Mouse (Mus musculus) midbrain, embryonic 13.5 days (tissue): ENCODE measurements at regions not wholly inside any gene's neighbourhood (a gene's known extent, or its start where the extent isn't known, plus 50 kb on each side); places are given as distances from the start of the nearest gene placed in this dataset.
A peak's percentile ranks its signal among the peaks of the same experiment; 100 is the strongest.

Experiments used
- ATAC-seq: fragments of 200-750 bp; cut with Nextera tagmentation; 2 replicates; pipeline ENCODE4 v1.8.0; 2017; ENCODE audit warnings: mild to moderate bottlenecking, moderate TSS enrichment, moderate library complexity
- H3K27ac ChIP-seq: fragments of 300-500 bp; sonication (generic); 2 replicates; pipeline ENCODE4 v1.5.1; 2015; ENCODE audit warnings: inconsistent platforms, mild to moderate bottlenecking, moderate library complexity
- H3K27me3 ChIP-seq: fragments of 300-500 bp; sonication (generic); 2 replicates; pipeline ENCODE4 v1.6.1; 2015; ENCODE audit warnings: mild to moderate bottlenecking, inconsistent platforms
- H3K36me3 ChIP-seq: fragments of 300-500 bp; sonication (generic); 2 replicates; pipeline ENCODE4 v1.6.1; 2015; ENCODE audit warnings: mild to moderate bottlenecking, inconsistent platforms
- H3K4me1 ChIP-seq: fragments of 300-500 bp; sonication (generic); replicated peaks from 2 replicates; pipeline ENCODE4 v1.6.1; 2015; ENCODE audit warnings: inconsistent platforms
- H3K4me2 ChIP-seq: fragments of 300-500 bp; sonication (generic); replicated peaks from 2 replicates; pipeline ENCODE4 v1.6.1; 2015; ENCODE audit warnings: moderate library complexity, mild to moderate bottlenecking, inconsistent platforms
- H3K4me3 ChIP-seq: fragments of 300-500 bp; sonication (generic); replicated peaks from 2 replicates; pipeline ENCODE4 v1.5.1; 2015; ENCODE audit warnings: mild to moderate bottlenecking, inconsistent platforms
- H3K9ac ChIP-seq: fragments of 300-500 bp; sonication (generic); replicated peaks from 2 replicates; pipeline ENCODE4 v1.6.1; 2015; ENCODE audit warnings: mild to moderate bottlenecking, inconsistent platforms
- H3K9me3 ChIP-seq: fragments of 300-500 bp; sonication (generic); 2 replicates; pipeline ENCODE4 v1.6.1; 2016; ENCODE audit warnings: mild to moderate bottlenecking, inconsistent platforms
- WGBS: fragments of 180-500 bp; shearing (Covaris S2); methylation state at CpG from one replicate; pipeline ENCODE4 v1.1.7; 2015; 5-methylcytosine and 5-hydroxymethylcytosine counted together

DNA sequence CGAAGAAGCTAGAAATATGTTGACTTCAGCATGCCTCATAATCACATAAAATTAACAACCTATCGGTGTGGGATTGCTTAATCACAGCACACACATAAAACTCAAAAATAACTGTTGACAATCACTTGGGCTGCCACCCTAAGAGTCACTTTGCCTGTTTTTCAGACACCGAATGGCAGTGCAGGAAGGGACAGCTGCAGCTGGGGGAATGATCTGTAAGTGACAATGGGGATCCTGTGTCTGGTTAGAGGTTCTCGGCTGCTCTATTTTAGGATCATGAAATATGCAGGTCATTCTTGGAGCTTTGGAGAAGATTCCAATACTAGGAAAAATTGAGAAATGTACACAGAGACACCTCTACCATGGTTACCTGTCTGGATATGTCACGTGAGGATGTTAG, 54.4 kb upstream of the Tcf12 start:
- no peak for ATAC-seq
- H3K9me3 ChIP-seq = peaks cover 4% of the 10 kb centered on the region; the same call in 1 of the 2 replicates
- no peak overlapping the region for H3K4me3 ChIP-seq
- WGBS = 87% methylated on average over 5 of the region's 5 CpGs
- no peaks in the 10 kb centered on the region for H3K27me3 ChIP-seq
- no peak overlapping the region for H3K27ac ChIP-seq
- no peaks in the 10 kb centered on the region for H3K36me3 ChIP-seq
- peaks cover 13% of the 10 kb centered on the region for H3K4me1 ChIP-seq
- no peak overlapping the region for H3K4me2 ChIP-seq
- H3K9ac ChIP-seq = no peak overlapping the region

DNA sequence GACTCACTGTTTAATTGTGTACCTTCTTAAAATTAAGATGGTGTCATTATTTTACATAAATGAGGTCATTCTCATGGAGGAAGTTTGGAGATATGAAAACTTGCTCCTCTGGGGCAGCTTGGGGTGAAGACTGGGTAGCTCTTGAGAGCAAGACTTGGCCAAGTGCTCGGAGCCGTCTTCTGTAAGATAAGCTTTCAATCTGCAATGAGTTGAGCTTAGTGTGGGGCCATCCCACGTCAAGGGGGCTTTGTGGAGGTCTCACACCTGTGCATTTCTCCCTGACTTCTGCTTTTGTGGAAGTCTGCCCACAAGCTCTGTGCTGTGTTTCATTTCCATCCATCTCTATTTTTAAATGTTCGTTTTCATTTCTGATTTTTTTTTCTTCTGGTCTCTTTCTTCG, 54.9 kb upstream of the Tcf12 start:
- no peak overlapping the region for H3K27ac ChIP-seq
- no peak for ATAC-seq
- H3K9me3 ChIP-seq = peaks cover 4% of the 10 kb centered on the region; the same call in 1 of the 2 replicates
- WGBS = 89% methylated on average over 5 of the region's 5 CpGs
- H3K4me2 ChIP-seq = no peak overlapping the region
- no peak overlapping the region for H3K9ac ChIP-seq
- H3K4me3 ChIP-seq = no peak overlapping the region
- H3K27me3 ChIP-seq = no peaks in the 10 kb centered on the region
- peaks cover 13% of the 10 kb centered on the region for H3K4me1 ChIP-seq
- no peaks in the 10 kb centered on the region for H3K36me3 ChIP-seq

DNA sequence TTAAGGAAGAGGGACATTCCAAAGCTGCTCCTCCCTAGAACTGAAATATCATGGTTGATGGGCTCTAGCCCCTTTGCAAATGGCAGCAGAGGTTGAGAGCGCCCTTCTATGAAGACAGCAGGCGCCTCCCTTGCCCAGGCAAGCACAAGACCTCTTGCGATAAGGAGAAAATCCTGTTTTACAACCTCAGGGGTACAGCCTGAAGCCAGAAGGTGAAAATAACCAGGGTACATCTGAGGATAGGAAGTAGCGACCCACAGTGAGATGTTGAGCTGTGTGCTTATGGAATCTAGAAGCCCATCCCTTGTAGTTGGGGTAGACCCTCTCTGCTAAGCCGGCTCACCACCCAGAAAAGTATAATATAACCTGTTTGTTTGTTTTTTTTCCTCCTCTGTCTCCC, 57.6 kb upstream of the Tcf12 start:
- Histone ChIP-seq H3K4me3 (no peak overlapping the region), H3K4me1 (peaks cover 13% of the 10 kb centered on the region), H3K9me3 (peaks cover 4% of the 10 kb centered on the region; the same call in 1 of the 2 replicates), H3K36me3 (no peaks in the 10 kb centered on the region), H3K4me2 (peak overlapping the region; percentile 55), H3K9ac (no peak overlapping the region), H3K27ac (peak overlapping the region; percentile 39; the same call in 1 of the 2 replicates), H3K27me3 (no peaks in the 10 kb centered on the region)
- 59% methylated on average over 5 of the region's 5 CpGs for WGBS
- ATAC-seq = 0 out of 2 replicates have a peak, but pooled peaks have one; percentile 17

DNA sequence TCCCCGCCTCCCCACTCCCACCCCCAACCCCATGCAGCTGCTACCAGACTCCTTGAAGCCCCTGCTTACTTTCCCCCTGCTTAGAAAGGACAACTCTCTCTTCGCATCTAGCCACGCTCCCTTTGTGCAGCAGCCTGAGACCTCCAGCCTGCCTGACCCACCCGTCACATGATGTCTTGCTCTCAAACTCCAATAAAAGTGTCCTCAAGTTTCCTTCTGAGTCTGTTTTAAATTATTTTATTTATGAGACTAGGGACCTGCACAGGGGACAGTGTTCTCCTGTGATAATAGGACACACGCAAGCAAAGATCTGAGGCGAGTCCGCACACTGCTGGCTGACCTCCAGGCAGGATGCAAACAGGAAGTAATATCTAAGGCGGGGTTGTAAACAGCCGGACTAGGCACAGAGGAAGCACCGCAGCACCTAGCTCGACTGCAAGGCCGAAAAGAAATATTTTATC, 58.1 kb upstream of the Tcf12 start:
- peak overlapping the region; percentile 32 for H3K4me3 ChIP-seq
- peak overlapping the region; percentile 39 for H3K9ac ChIP-seq
- peaks cover 4% of the 10 kb centered on the region; the same call in 1 of the 2 replicates for H3K9me3 ChIP-seq
- no peaks in the 10 kb centered on the region for H3K27me3 ChIP-seq
- peaks cover 13% of the 10 kb centered on the region for H3K4me1 ChIP-seq
- under 1% methylated on average over 12 of the region's 12 CpGs for WGBS
- peak overlapping the region; percentile 55 for H3K4me2 ChIP-seq
- H3K27ac ChIP-seq = peak overlapping the region; percentile 39
- no peaks in the 10 kb centered on the region for H3K36me3 ChIP-seq
- ATAC-seq = peak; percentile 69; the same call in 1 of the 2 replicates

DNA sequence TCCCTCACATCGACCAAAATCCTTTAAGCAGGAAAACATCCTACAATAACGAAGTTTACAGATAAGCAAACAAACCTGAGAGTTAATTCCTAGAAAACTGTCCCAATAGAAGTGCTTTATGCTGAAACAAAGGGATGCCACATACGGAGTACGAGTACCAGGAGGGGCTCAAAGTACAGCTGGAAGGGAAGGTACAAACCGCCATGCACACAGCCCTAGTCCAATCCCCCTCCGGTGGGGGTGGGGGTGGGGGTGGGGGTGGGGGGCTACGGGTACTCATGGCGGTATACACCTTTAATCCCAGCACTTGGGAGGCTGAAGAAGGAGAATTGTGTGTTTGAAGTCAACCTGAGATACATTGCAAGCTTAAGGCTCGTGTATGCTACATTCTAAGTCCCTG, 58.6 kb upstream of the Tcf12 start:
- H3K9me3 ChIP-seq = peaks cover 4% of the 10 kb centered on the region; the same call in 1 of the 2 replicates

DNA sequence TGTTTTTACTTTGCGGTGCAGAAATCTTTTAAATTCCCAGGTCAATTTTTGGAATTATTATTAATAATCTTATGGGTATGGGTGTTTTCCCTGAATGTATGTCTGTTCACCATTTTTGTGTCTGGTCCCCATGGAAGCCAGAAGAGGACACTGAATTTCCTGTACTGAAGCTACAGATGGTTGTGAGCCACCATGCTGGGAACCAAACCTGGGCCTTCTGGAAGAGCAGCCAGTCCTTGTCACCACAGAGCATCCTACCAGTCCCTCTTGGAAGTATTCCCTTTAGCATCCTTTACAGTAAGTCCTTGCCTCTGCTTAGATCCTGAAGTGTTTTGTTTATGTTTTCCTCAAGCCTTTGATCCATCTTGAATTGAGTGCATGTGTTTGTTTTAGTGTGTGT, 60.7 kb upstream of the Tcf12 start:
- Histone ChIP-seq H3K36me3 (no peaks in the 10 kb centered on the region), H3K27me3 (no peaks in the 10 kb centered on the region), H3K9ac (no peak overlapping the region), H3K4me3 (no peak overlapping the region), H3K9me3 (peaks cover under 1% of the 10 kb centered on the region; the same call in 1 of the 2 replicates), H3K4me1 (peaks cover 13% of the 10 kb centered on the region), H3K27ac (no peak overlapping the region), H3K4me2 (no peak overlapping the region)
- 97% methylated on average over 1 of the region's 1 CpGs for WGBS
- ATAC-seq = no peak

More for the DNA sequence above, 58.6 kb upstream of the Tcf12 start:
- Histone ChIP-seq H3K4me3 (peak overlapping the region; percentile 32), H3K4me1 (peaks cover 13% of the 10 kb centered on the region), H3K27me3 (no peaks in the 10 kb centered on the region), H3K9ac (peak overlapping the region; percentile 39; the same call in 1 of the 2 replicates), H3K4me2 (peak overlapping the region; percentile 55), H3K27ac (no peak overlapping the region), H3K36me3 (no peaks in the 10 kb centered on the region)
- 2% methylated on average over 9 of the region's 9 CpGs for WGBS
- ATAC-seq = peak; percentile 62; the same call in 1 of the 2 replicates

DNA sequence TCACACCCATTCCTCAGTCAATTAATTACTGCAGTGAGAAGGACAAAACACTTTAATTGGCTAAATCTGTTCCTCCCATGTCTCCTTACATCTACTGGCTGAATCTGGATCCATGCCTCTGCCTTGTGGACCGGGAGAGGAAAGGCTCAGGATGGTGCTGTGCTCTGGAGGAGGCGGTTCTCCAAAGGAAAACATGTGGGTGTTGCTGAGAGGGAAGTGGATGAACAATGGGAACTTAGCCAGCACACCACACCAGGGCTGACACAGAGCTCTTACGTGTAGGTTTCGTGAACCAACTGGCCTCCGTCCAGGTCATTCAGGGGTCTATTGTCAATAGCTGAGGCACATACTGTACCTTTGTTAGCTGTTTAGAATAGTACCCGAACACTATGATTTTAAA, 69.3 kb upstream of the Tcf12 start:
- no peak overlapping the region for H3K4me3 ChIP-seq
- WGBS = 76% methylated on average over 6 of the region's 6 CpGs
- no peak for ATAC-seq

DNA sequence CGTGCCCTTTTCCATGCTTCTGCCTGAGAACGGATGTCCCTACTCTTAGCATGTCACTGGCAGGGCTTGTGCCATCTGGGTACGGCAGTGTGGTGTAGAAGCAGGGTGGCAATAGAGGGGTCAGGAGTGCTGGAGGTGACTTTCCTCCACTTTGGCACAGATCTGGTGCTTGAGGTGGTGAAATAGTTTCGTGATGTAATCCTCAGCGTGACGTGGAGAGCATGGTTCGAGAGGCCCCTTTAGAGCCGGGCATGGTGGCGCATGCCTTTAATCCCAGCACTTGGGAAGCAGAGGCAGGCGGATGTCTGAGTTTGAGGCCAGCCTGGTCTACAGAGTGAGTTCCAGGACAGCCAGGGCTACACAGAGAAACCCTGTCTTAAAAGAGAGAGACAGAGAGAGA, 71.7 kb upstream of the Tcf12 start:
- no peak for ATAC-seq
- Histone ChIP-seq H3K27me3 (no peaks in the 10 kb centered on the region), H3K36me3 (no peaks in the 10 kb centered on the region), H3K4me3 (no peak overlapping the region), H3K9me3 (no peaks in the 10 kb centered on the region), H3K4me1 (no peaks in the 10 kb centered on the region), H3K4me2 (no peak overlapping the region), H3K9ac (no peak overlapping the region), H3K27ac (no peak overlapping the region)
- WGBS = 93% methylated on average over 10 of the region's 10 CpGs

More for the DNA sequence above, 69.3 kb upstream of the Tcf12 start:
- H3K4me1 ChIP-seq = no peaks in the 10 kb centered on the region
- no peak overlapping the region for H3K27ac ChIP-seq
- no peak overlapping the region for H3K4me2 ChIP-seq
- no peaks in the 10 kb centered on the region for H3K9me3 ChIP-seq
- H3K27me3 ChIP-seq = no peaks in the 10 kb centered on the region
- H3K36me3 ChIP-seq = no peaks in the 10 kb centered on the region
- H3K9ac ChIP-seq = no peak overlapping the region

DNA sequence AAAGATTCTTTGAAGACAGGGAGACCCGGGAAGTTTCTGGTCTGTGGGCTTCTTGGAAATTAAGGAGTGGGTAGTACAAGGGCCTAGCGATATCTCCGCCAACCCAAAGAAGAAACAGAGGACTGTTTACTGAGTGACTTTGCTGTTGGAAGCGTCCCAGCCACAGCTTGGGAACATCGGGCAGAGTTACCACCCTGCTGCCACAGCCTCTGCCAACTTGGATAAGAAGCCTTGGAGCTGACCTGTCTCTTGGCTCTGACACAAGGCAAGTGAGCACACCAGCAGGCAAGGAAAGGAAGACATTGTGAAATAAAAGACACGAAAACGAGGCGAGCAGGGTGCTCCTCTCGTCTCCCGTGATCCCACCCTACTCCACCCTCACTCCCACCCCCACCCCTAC, 72.3 kb upstream of the Tcf12 start:
- H3K27ac ChIP-seq = no peak overlapping the region
- 86% methylated on average over 10 of the region's 10 CpGs for WGBS
- H3K27me3 ChIP-seq = no peaks in the 10 kb centered on the region
- H3K4me3 ChIP-seq = no peak overlapping the region
- H3K9ac ChIP-seq = no peak overlapping the region
- no peak for ATAC-seq
- H3K9me3 ChIP-seq = no peaks in the 10 kb centered on the region
- no peak overlapping the region for H3K4me2 ChIP-seq
- no peaks in the 10 kb centered on the region for H3K4me1 ChIP-seq
- no peaks in the 10 kb centered on the region for H3K36me3 ChIP-seq

DNA sequence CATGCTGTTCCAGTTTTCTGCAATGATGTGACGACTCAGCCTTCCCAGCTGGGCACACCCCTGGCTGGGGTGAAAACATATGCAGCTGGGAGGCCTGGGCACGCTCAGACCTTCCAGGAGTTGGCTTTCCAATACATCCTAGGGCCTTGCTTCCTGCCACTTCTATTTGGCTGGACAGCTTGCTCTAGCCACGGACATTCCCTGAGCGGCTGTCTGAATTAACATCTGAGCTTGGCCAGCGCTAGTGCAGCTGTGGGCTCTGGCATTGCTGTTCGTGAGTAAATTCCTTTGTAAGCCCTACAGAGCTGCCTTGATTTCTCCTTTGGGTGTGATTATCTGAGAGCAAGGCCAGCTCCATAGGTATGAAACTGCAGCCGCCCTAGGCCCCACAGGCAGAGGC, 78.2 kb upstream of the Tcf12 start:
- Histone ChIP-seq H3K9ac (no peak overlapping the region), H3K27me3 (no peaks in the 10 kb centered on the region), H3K4me3 (no peak overlapping the region), H3K4me2 (no peak overlapping the region), H3K4me1 (no peaks in the 10 kb centered on the region), H3K36me3 (no peaks in the 10 kb centered on the region), H3K27ac (no peak overlapping the region), H3K9me3 (no peaks in the 10 kb centered on the region)
- WGBS = 93% methylated on average over 7 of the region's 7 CpGs
- no peak for ATAC-seq

DNA sequence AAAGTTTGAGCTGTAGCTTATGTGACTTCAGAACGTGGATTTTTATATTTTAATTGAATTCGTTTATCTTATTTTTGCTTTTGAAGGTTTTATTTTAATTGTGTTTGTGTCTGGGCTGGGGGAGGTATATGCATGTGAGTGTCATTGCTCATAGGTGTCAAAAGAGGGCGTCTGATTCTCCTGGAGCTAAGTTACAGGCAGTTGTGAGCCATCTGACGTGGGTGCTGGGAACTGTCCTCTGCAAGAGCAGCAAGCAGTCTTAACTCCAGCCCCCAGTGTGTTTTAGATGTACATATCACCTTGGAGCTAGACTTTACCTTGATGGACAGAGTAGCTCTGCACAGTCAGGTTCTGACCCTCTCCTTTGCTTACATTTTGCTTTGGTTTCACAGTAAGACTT, 79.0 kb upstream of the Tcf12 start:
- H3K36me3 ChIP-seq = no peaks in the 10 kb centered on the region
- H3K4me3 ChIP-seq = no peak overlapping the region
- 87% methylated on average over 4 of the region's 4 CpGs for WGBS
- H3K4me1 ChIP-seq = no peaks in the 10 kb centered on the region
- no peak overlapping the region for H3K4me2 ChIP-seq
- no peaks in the 10 kb centered on the region for H3K9me3 ChIP-seq
- no peak overlapping the region for H3K9ac ChIP-seq
- ATAC-seq = no peak
- H3K27me3 ChIP-seq = no peaks in the 10 kb centered on the region
- H3K27ac ChIP-seq = no peak overlapping the region

DNA sequence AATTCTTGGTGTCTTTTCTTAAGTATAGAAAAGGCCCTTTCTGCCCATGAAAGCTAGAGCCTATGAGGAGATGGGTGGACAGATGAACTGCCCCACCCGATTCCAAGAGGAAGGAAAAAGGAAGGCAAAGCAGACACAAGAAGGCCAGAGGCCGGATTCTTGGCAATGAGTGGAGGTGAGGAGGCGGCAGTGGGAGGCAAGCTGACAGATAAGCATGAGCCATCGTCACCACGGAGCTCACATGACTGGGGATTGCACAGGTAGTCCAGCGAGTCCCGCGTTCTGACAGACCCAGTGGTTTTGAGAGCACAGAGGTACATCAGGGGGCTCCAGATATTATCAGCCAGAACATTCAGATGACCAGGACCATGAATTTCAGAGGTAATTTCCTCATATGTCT, 79.4 kb upstream of the Tcf12 start:
- Histone ChIP-seq H3K36me3 (no peaks in the 10 kb centered on the region), H3K27me3 (no peaks in the 10 kb centered on the region), H3K4me3 (no peak overlapping the region), H3K9ac (no peak overlapping the region), H3K4me2 (no peak overlapping the region), H3K27ac (no peak overlapping the region), H3K9me3 (no peaks in the 10 kb centered on the region), H3K4me1 (no peaks in the 10 kb centered on the region)
- WGBS = 94% methylated on average over 8 of the region's 8 CpGs
- ATAC-seq = no peak
